Mouse (Mus musculus) adrenal gland (tissue): ENCODE results near the gene Fblim1.

Source experiments
- intact Hi-C: fragments of 180-260 bp; cut with DNase I; formaldehyde crosslinking; loops from one replicate; pipeline ENCODE4 v1.15.1; 2025

Fblim1 gene

GRCm38 (mm10) chr4:141545071-141545742, 60.7 kb downstream of the Fblim1 start:
- intact Hi-C loops: loop anchor here (5.0 kb wide), 1 partner anchor 38 kb away; no protein-coding TSS in a partner anchor

GRCm38 (mm10) chr4:141544536-141544935, 61.4 kb downstream of the Fblim1 start:
- intact Hi-C loops: no loop called here

DNA sequence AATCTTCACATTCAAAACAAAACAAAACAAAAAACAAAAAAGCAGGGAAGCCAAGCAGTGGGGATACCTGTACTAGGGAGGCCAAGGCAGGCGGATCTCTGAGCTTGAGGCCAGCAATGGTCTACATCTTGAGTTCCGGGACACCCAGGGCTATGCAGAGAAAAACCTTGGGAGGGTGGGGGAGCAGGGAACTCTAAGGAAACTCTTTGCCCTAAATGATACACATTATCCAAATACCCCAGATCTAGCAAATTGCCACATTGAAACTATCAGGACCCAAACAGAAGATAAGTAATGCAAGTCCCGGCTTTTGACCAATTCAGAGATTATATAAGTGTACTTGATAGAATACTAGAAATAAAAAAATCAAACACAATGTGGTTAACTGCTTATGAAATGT, 62.3 kb downstream of the Fblim1 start:
- intact Hi-C loops: no loop called here

- intact Hi-C loops: no loop called here
Measured at GRCm38 (mm10) chr4:141541851-141542250, 64.0 kb downstream of the Fblim1 start.

- intact Hi-C loops: no loop called here
Measured at GRCm38 (mm10) chr4:141540844-141541243, 65.1 kb downstream of the Fblim1 start.

GRCm38 (mm10) chr4:141539213-141539767, 66.6 kb downstream of the Fblim1 start:
- intact Hi-C loops: loop anchor here (5.0 kb wide), 1 partner anchor 37 kb away; no protein-coding TSS in a partner anchor

- intact Hi-C loops: loop anchor here (5.0 kb wide), 1 partner anchor 36 kb away; no protein-coding TSS in a partner anchor
Measured at GRCm38 (mm10) chr4:141538408-141539212, 67.3 kb downstream of the Fblim1 start, which contains the start of gene Spen. TSS of gene Spen (minus strand) at chr4:141538597.

DNA sequence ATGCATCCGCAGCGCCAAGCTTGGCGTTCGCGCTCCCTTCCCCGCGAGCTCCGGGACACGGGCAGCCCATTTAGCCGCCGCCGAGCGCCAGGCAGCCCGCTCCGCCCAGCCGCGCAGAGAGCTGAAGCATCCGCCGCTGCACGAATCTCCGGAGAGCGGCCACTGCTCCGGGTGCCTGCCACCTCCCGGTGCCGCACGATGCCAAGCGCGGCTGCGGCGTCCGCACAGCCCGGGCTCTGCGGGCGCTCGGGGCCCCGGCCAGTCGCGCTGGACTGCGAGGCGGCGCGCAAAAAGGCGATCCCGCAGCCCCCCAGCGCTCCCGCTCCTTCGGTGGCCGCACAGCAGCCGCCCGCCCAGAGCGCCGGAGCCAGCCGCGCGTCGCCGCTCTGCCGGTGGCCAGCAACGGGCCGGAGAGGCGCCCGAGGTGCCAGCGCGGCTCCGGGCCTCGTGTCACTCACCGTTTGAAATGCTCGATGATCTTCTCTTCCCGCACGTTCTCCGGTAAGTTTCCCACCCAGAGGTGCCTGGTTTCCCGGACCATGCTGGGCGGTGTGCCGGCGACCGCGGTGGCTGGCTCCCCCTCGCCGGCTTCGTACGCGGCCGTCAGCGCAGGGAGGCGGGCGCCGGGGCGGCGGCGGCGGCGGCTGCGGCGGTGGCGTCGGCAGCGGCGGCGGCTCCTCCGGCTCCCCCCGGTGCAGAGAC, 68.0 kb downstream of the Fblim1 start:
- intact Hi-C loops: loop anchor here (5.0 kb wide), 1 partner anchor 36 kb away; no protein-coding TSS in a partner anchor

- intact Hi-C loops: loop anchor here (5.0 kb wide), 1 partner anchor 35 kb away; no protein-coding TSS in a partner anchor
Measured at GRCm38 (mm10) chr4:141537226-141537610, 68.7 kb downstream of the Fblim1 start.

- intact Hi-C loops: loop anchor here (5.0 kb wide), 1 partner anchor 34 kb away; no protein-coding TSS in a partner anchor
Measured at GRCm38 (mm10) chr4:141536291-141537225, 69.3 kb downstream of the Fblim1 start.

DNA sequence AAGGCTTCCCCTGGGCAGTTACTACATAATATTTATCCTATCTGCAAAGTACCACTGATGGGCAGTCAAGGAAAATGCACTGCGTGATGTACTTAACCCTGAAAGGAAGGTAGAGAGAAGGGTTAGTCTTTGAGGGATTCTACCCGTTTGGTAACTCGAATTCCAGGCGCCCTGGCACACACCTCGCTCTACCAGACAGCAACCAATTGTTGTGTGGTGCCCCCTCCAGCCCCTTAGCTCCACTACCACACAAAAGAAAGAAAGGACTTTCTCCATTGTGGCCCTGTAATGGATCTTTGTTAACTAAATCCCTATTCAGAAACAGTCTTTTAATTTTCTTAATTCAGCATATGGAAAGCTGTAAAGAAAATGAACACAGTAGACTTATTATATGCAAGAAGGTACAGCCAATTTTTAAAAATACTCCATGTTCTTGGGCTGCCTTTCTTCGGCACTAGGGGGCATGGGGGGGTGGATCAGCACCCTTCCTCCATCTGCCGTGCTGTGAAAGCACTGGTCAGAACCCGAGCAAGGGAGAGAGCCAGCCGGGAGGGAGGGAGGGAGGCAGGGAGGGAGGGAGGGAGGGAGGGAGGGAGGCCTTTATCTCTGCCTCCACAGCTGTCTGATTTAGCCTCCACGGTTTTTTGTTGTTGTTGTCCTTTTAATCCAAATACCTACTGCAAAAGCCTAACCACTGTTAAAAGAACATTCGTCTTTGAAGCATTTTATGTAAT, 70.8 kb downstream of the Fblim1 start:
- intact Hi-C loops: loop anchor here (5.0 kb wide), 2 partner anchors 33 to 37 kb away; no protein-coding TSS in a partner anchor

GRCm38 (mm10) chr4:141530979-141531378, 74.9 kb downstream of the Fblim1 start:
- intact Hi-C loops: loop anchor here (5.0 kb wide), 1 partner anchor 41 kb away; no protein-coding TSS in a partner anchor

- intact Hi-C loops: no loop called here
Measured at GRCm38 (mm10) chr4:141528938-141529337, 77.0 kb downstream of the Fblim1 start.

DNA sequence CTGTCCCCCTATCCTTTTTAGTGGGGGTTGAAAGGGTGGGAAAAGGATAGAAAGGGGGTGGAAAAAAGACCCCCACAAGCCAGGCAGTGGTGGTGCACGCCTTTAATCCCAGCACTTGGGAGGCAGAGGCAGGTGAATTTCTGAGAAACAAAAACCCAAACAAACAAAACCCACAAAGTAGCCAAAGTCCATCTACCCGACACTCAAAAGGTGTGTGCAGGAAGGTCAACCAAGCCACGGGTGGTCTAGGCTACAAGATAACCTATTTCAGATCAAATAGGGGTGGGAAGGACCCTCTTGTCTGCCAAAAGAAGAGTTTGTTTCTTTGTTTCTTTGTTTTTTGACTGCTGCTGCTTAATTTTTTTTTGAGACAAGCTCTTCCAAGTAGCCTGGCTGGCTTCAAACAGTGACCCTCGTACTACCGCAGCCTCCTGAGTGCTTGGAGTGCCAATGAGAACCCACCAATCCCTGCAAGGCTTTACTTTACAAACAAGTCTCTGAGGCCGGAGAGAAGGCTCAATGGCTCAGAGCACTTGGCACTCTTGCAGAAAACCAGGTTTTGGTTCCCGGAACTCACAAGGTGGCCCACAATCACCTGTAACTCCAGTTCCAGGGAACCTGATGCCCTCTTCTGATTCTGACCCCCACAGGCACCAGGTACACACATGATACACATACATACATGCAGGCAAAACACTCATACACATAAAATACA, 78.8 kb downstream of the Fblim1 start:
- intact Hi-C loops: no loop called here
